ENCODE assay signal across 10 mouse cellular contexts in genomic region chr4:129618031-129618430, GRCm38 (mm10). TPM values are rescaled to one million over a fixed set of nuclear protein-coding genes. Genes with fewer than 3 reads are reported as not detected.
DNase-seq lines count a peak whose midpoint lies in the region; ATAC-seq and TF ChIP-seq lines count a peak whose summit lies in the region.
"Had no signal": no experiment of that assay in that cellular context is flagged by ENCODE, and none has a peak within 500 bp of the region (broad histone marks: within the 10 kb centered on the region; RNA-seq: fewer than 3 reads in every experiment).

No protein-coding gene starts in this region.

- no peak for TF ChIP-seq CTCF in gastrocnemius, adult 2 months (IDR thresholded peaks at IDR 0.05)
- no peak for TF ChIP-seq CTCF in C2C12 (IDR thresholded peaks at IDR 0.05; ENCODE audit: control insufficient read depth, insufficient read depth, insufficient read length)

- intact Hi-C loops in gastrocnemius, adult 2 months (cut with DNase I): no loop called here

- H3K9ac ChIP-seq in forebrain, embryonic 14.5 days (ENCODE audit: low read length): peak overlapping the region; percentile 91
- peak overlapping the region; percentile 89 for H3K9ac ChIP-seq in liver, embryonic 13.5 days

- ATAC-seq in forebrain, embryonic 14.5 days: no peak
- no peak for ATAC-seq in liver, embryonic 13.5 days (ENCODE audit: low read depth)

- H3K79me3 ChIP-seq in C2C12 (ENCODE audit: low read depth): peaks cover 4% of the 10 kb centered on the region

- H3K4me2 ChIP-seq in forebrain, embryonic 14.5 days (ENCODE audit: low read length): peak overlapping the region; percentile 93
- H3K4me2 ChIP-seq in liver, embryonic 13.5 days: peak overlapping the region; percentile 89

- H3K36me3 ChIP-seq in C2C12 (ENCODE audit: control insufficient read depth, insufficient read depth): peaks cover 12% of the 10 kb centered on the region
- peaks cover 17% of the 10 kb centered on the region; the same call in 1 of the 2 replicates for H3K36me3 ChIP-seq in forebrain, embryonic 14.5 days (ENCODE audit: control insufficient read depth, insufficient read depth, low read length)
- H3K36me3 ChIP-seq in liver, embryonic 13.5 days: peaks cover 16% of the 10 kb centered on the region

- H3K27me3 ChIP-seq in C2C12 (ENCODE audit: control insufficient read depth, insufficient read depth, insufficient read length): no peaks in the 10 kb centered on the region
- H3K27me3 ChIP-seq in forebrain, embryonic 14.5 days (replicated peaks; ENCODE audit: control insufficient read depth, insufficient read depth, low read length): no peaks in the 10 kb centered on the region
- H3K27me3 ChIP-seq in liver, embryonic 13.5 days: no peaks in the 10 kb centered on the region

- H3K9me3 ChIP-seq in forebrain, embryonic 14.5 days (replicated peaks; ENCODE audit: control insufficient read depth, low read length): no peaks in the 10 kb centered on the region
- H3K9me3 ChIP-seq in liver, embryonic 13.5 days (replicated peaks): no peaks in the 10 kb centered on the region

- peak overlapping the region; percentile 96 for H3K27ac ChIP-seq in gastrocnemius, adult 2 months
- H3K27ac ChIP-seq in forebrain, embryonic 14.5 days (ENCODE audit: low read depth, low read length): no peak overlapping the region
- no peak overlapping the region for H3K27ac ChIP-seq in liver, embryonic 13.5 days

- peaks cover 8% of the 10 kb centered on the region for H3K79me2 ChIP-seq in C2C12 (ENCODE audit: control insufficient read depth, insufficient read depth)

- H3K4me3 ChIP-seq in gastrocnemius, adult 2 months: peak overlapping the region; percentile 79
- peak overlapping the region; percentile 63 for H3K4me3 ChIP-seq in C2C12 (ENCODE audit: insufficient read depth, poor library complexity, severe bottlenecking)
- H3K4me3 ChIP-seq in forebrain, embryonic 14.5 days (ENCODE audit: low read depth, low read length): peak overlapping the region; percentile 65
- H3K4me3 ChIP-seq in liver, embryonic 13.5 days (replicated peaks): peak overlapping the region; percentile 71

- peaks cover 16% of the 10 kb centered on the region for H3K4me1 ChIP-seq in forebrain, embryonic 14.5 days (ENCODE audit: control insufficient read depth, insufficient read depth, low read length)
- H3K4me1 ChIP-seq in liver, embryonic 13.5 days (replicated peaks): peaks cover 36% of the 10 kb centered on the region

- DNase-seq in gastrocnemius, adult 2 months: no peak
- DNase-seq in gastrocnemius, adult 8-10 months (ENCODE audit: low spot score in 2 of 2): no peak
- no peak for DNase-seq in forebrain, embryonic 14.5 days (ENCODE audit: low spot score)
- no peak for DNase-seq in liver, embryonic 13.5 days
- DNase-seq in urinary bladder, postnatal 10 days (ENCODE audit: low spot score): no peak
- no peak for DNase-seq in adrenal gland, adult 2 months
- DNase-seq in ovary, postnatal 10 days (ENCODE audit: low spot score): no peak
- DNase-seq: B cell, adult 2 months; layer of hippocampus, adult 9-11 months had no signal

- no peak overlapping the region for H3ac ChIP-seq in C2C12 (ENCODE audit: control insufficient read depth, insufficient read length, low read depth)

- 98% methylated on average over 5 of the region's 5 CpGs for whole genome bisulfite sequencing in forebrain, embryonic 14.5 days
- 87% methylated on average over 5 of the region's 5 CpGs for WGBS in liver, embryonic 13.5 days (ENCODE audit: insufficient replicate concordance)

TF ChIP-seq in C2C12, 6 proteins besides CTCF, POLR2A, EP300 and RAD21:
- TF ChIP-seq FOSL1 (IDR thresholded peaks at IDR 0.05; ENCODE audit: insufficient read depth, low read length, poor library complexity, severe bottlenecking): no peak
- TF ChIP-seq CEBPB (IDR thresholded peaks at IDR 0.05; ENCODE audit: low read depth): no peak
- TF ChIP-seq MAX (IDR thresholded peaks at IDR 0.05): no peak
- no peak for TF ChIP-seq MYOG (IDR thresholded peaks at IDR 0.05; ENCODE audit: control insufficient read depth, extremely low read depth, insufficient read length)
- no peak for TF ChIP-seq MYOD1 (IDR thresholded peaks at IDR 0.05; ENCODE audit: control insufficient read depth, insufficient read length, low read depth)
- TF ChIP-seq USF1 (IDR thresholded peaks at IDR 0.05; ENCODE audit: low read depth): no peak

RNA-seq across cellular contexts. Expression of gene Iqcc, which starts 0.9 kb away (rescaled TPM):
- total RNA-seq in gastrocnemius, adult 2 months (2021): 10 to 100 TPM in 1 of 2 experiments, 1 to 10 TPM in 1; 9.0 to 10.8 TPM
- 10 to 100 TPM in 1 of 4 experiments, 1 to 10 TPM in 3; 7.3 to 11.4 (median 8.7) TPM for total RNA-seq in gastrocnemius, adult 8-10 months (2022)
- 10.8 TPM for polyA plus RNA-seq in C2C12 (2012; fragmentation: generic; extraction: Trizol)
- polyA plus RNA-seq in forebrain, embryonic 14.5 days (2014; fragmentation: Nextera tagmentation; extraction: Ambion mirVana): 23.6 and 29.4 TPM in 2 replicates
- 11.0 TPM in 2 replicates for polyA plus RNA-seq in liver, embryonic 13.5 days (2015; fragmentation: Nextera tagmentation; extraction: Ambion mirVana)
- 10 to 100 TPM; 28.2 to 32.0 TPM for total RNA-seq in adrenal gland, adult 2 months (2021)
- 56.0 and 63.9 TPM in 2 replicates for polyA plus RNA-seq in adrenal gland, adult 2 months (2012; rRNA removed)

RNA-seq across cellular contexts. Expression of gene Dcdc2b, which starts 4.0 kb away (rescaled TPM):
- 1 to 10 TPM in 1 of 2 experiments, under 1 TPM in 1; 0.77 to 3.1 TPM for total RNA-seq in gastrocnemius, adult 2 months (2021)
- 1 to 10 TPM in 3 of 4 experiments, under 1 TPM in 1; 0.46 to 1.2 (median 1.1) TPM for total RNA-seq in gastrocnemius, adult 8-10 months (2022)
- polyA plus RNA-seq in C2C12 (2012; fragmentation: generic; extraction: Trizol): 0.40 TPM
- polyA plus RNA-seq in forebrain, embryonic 14.5 days (2014; fragmentation: Nextera tagmentation; extraction: Ambion mirVana): 2.2 and 3.2 TPM in 2 replicates
- polyA plus RNA-seq in liver, embryonic 13.5 days (2015; fragmentation: Nextera tagmentation; extraction: Ambion mirVana): 0.31 and 0.51 TPM in 2 replicates
- 1 to 10 TPM; 1.8 to 2.4 TPM for total RNA-seq in adrenal gland, adult 2 months (2021)
- 4.5 and 7.4 TPM in 2 replicates for polyA plus RNA-seq in adrenal gland, adult 2 months (2012; rRNA removed)

RNA-seq across cellular contexts. Expression of gene Ccdc28b, which starts 5.7 kb away (rescaled TPM):
- total RNA-seq in gastrocnemius, adult 2 months (2021): 10 to 100 TPM; 31.1 to 38.4 TPM
- 10 to 100 TPM; 27.9 to 33.0 (median 30.8) TPM for total RNA-seq in gastrocnemius, adult 8-10 months (2022)
- polyA plus RNA-seq in C2C12 (2012; fragmentation: generic; extraction: Trizol): 7.7 TPM
- polyA plus RNA-seq in forebrain, embryonic 14.5 days (2014; fragmentation: Nextera tagmentation; extraction: Ambion mirVana): 112 and 115 TPM in 2 replicates
- polyA plus RNA-seq in liver, embryonic 13.5 days (2015; fragmentation: Nextera tagmentation; extraction: Ambion mirVana): 13.9 and 14.8 TPM in 2 replicates
- 10 to 100 TPM; 22.1 to 33.4 TPM for total RNA-seq in adrenal gland, adult 2 months (2021)
- 23.9 and 24.3 TPM in 2 replicates for polyA plus RNA-seq in adrenal gland, adult 2 months (2012; rRNA removed)

RNA-seq across cellular contexts. Expression of gene Tmem234, which starts 17.6 kb away (rescaled TPM):
- total RNA-seq in gastrocnemius, adult 2 months (2021): 10 to 100 TPM; 29.8 to 31.9 TPM
- 10 to 100 TPM; 25.9 to 37.5 (median 29.7) TPM for total RNA-seq in gastrocnemius, adult 8-10 months (2022)
- 218 TPM for polyA plus RNA-seq in C2C12 (2012; fragmentation: generic; extraction: Trizol)
- 144 and 179 TPM in 2 replicates for polyA plus RNA-seq in forebrain, embryonic 14.5 days (2014; fragmentation: Nextera tagmentation; extraction: Ambion mirVana)
- polyA plus RNA-seq in liver, embryonic 13.5 days (2015; fragmentation: Nextera tagmentation; extraction: Ambion mirVana): 142 and 153 TPM in 2 replicates
- total RNA-seq in adrenal gland, adult 2 months (2021): 100 to 1,000 TPM in 1 of 2 experiments, 10 to 100 TPM in 1; 90.9 to 100 TPM
- polyA plus RNA-seq in adrenal gland, adult 2 months (2012; rRNA removed): 108 and 125 TPM in 2 replicates

RNA-seq across cellular contexts. Expression of gene Eif3i, which starts 17.6 kb away (rescaled TPM):
- 100 to 1,000 TPM; 134 to 137 TPM for total RNA-seq in gastrocnemius, adult 2 months (2021)
- total RNA-seq in gastrocnemius, adult 8-10 months (2022): 100 to 1,000 TPM; 142 to 156 (median 148) TPM
- 416 TPM for polyA plus RNA-seq in C2C12 (2012; fragmentation: generic; extraction: Trizol)
- 259 and 316 TPM in 2 replicates for polyA plus RNA-seq in forebrain, embryonic 14.5 days (2014; fragmentation: Nextera tagmentation; extraction: Ambion mirVana)
- 211 and 222 TPM in 2 replicates for polyA plus RNA-seq in liver, embryonic 13.5 days (2015; fragmentation: Nextera tagmentation; extraction: Ambion mirVana)
- total RNA-seq in adrenal gland, adult 2 months (2021): 100 to 1,000 TPM; 171 to 194 TPM
- polyA plus RNA-seq in adrenal gland, adult 2 months (2012; rRNA removed): 147 and 171 TPM in 2 replicates
